Mouse (Mus musculus) cerebellum, adult 2 months (tissue): ENCODE measurements around the gene Gm49711.

ENCODE experiments used
- CTCF ChIP-seq: fragments of 200-500 bp; IDR thresholded peaks from 2 replicates; pipeline ENCODE4 v1.5.1; 2011; ENCODE audit warnings: low read depth, mild to moderate bottlenecking, control low read depth, low read length, moderate library complexity, borderline replicate concordance; ENCODE audit not compliant: insufficient read depth
- POLR2A ChIP-seq: fragments of 200-500 bp; IDR thresholded peaks from 2 replicates; pipeline ENCODE4 v1.6.1; 2011; ENCODE audit warnings: low read length, control low read depth, borderline replicate concordance; ENCODE audit not compliant: insufficient read depth

- no peak for TF ChIP-seq POLR2A
- TF ChIP-seq CTCF = no peak
These were observed 49.2 kb downstream of the Gm49711 start for GRCm38 (mm10) chr16:92107346-92107745.
